Mouse (Mus musculus) liver, postnatal 0 days (tissue): ENCODE data around the gene Batf. TPM values are rescaled to one million over a fixed set of nuclear protein-coding genes. Genes with fewer than 3 reads are reported as not detected.

Experiments used
- ATAC-seq: fragments of 200-750 bp; cut with Nextera tagmentation; 2 replicates; pipeline ENCODE4 v1.8.0; 2017; ENCODE audit warnings: mild to moderate bottlenecking, moderate library complexity
- DNase-seq: peaks from one replicate; pipeline ENCODE4 v3.0.0-alpha.2; 2016
- H3K27ac ChIP-seq: fragments of 300-500 bp; sonication (generic); 2 replicates; pipeline ENCODE4 v1.5.1; 2014; ENCODE audit warnings: antibody characterized with exemption, moderate library complexity, mild to moderate bottlenecking, low read depth
- H3K27me3 ChIP-seq: fragments of 300-500 bp; sonication (generic); 2 replicates; pipeline ENCODE4 v1.6.1; 2014; ENCODE audit warnings: low read length, control low read depth, mixed read lengths; ENCODE audit not compliant: insufficient read depth
- H3K36me3 ChIP-seq: fragments of 300-500 bp; sonication (generic); replicated peaks from 2 replicates; pipeline ENCODE4 v1.6.1; 2014; ENCODE audit warnings: mild to moderate bottlenecking, control low read depth, low read length, moderate library complexity, mixed read lengths; ENCODE audit not compliant: insufficient read depth
- H3K4me1 ChIP-seq: fragments of 300-500 bp; sonication (generic); 2 replicates; pipeline ENCODE4 v1.6.1; 2014; ENCODE audit warnings: antibody characterized with exemption, mild to moderate bottlenecking, control low read depth; ENCODE audit not compliant: insufficient read depth
- H3K4me2 ChIP-seq: fragments of 300-500 bp; sonication (generic); 2 replicates; pipeline ENCODE4 v1.6.1; 2014; ENCODE audit warnings: low read depth, mild to moderate bottlenecking, low read length, moderate library complexity, mixed read lengths
- H3K4me3 ChIP-seq: fragments of 300-500 bp; sonication (generic); 2 replicates; pipeline ENCODE4 v1.5.1; 2014; ENCODE audit warnings: low read depth, low read length
- H3K9ac ChIP-seq: fragments of 300-500 bp; sonication (generic); replicated peaks from 2 replicates; pipeline ENCODE4 v1.6.1; 2014; ENCODE audit warnings: mild to moderate bottlenecking, moderate library complexity
- H3K9me3 ChIP-seq: fragments of 300-500 bp; sonication (generic); 2 replicates; pipeline ENCODE4 v1.6.1; 2016; ENCODE audit warnings: mild to moderate bottlenecking, control low read depth, low read length, mixed read lengths
- CTCF ChIP-seq: sonication (generic); IDR thresholded peaks from 2 replicates; pipeline ENCODE4 v1.5.1; 2016; ENCODE audit warnings: antibody characterized with exemption, low read depth
- EP300 ChIP-seq: IDR thresholded peaks from 2 replicates; pipeline ENCODE4 v1.6.1; 2016; ENCODE audit warnings: antibody characterized with exemption, low read depth, mild to moderate bottlenecking
- WGBS: fragments of 180-500 bp; shearing (Covaris S2); extraction: QIAGEN DNeasy Blood & Tissue Kit; methylation state at CpG from one replicate; pipeline ENCODE4 v1.1.7; 2014; ENCODE audit not compliant: insufficient replicate concordance; 5-methylcytosine and 5-hydroxymethylcytosine counted together
- polyA plus RNA-seq: library from polyadenylated mRNA; unstranded; fragments of >200 nt; fragmentation: Nextera tagmentation; extraction: Ambion mirVana; gene quantifications from 2 replicates; pipeline ENCODE4 v1.2.1, GENCODE M21; 2015

Gene Batf
- polyA plus RNA-seq, 1 experiment from 2014 or later, result 3.3 TPM

GRCm38 (mm10) chr12:85662896-85663295, 23.6 kb upstream of the Batf start:
- Histone ChIP-seq H3K27ac (no peak overlapping the region), H3K9ac (no peak overlapping the region), H3K4me1 (0 out of 2 replicates have a peak, but pooled peaks cover 3% of the 10 kb centered on the region), H3K4me2 (no peak overlapping the region), H3K36me3 (no peaks in the 10 kb centered on the region), H3K27me3 (no peaks in the 10 kb centered on the region), H3K4me3 (no peak overlapping the region), H3K9me3 (no peaks in the 10 kb centered on the region)
- ATAC-seq, result no peak
- peak; percentile 70 for DNase-seq
- WGBS, result 10% methylated on average over 9 of the region's 9 CpGs
- TF ChIP-seq EP300 (no peak), CTCF (peak; percentile 84)

GRCm38 (mm10) chr12:85666112-85666511, 20.4 kb upstream of the Batf start:
- TF ChIP-seq CTCF (no peak), EP300 (no peak)
- H3K9me3 ChIP-seq, result no peaks in the 10 kb centered on the region
- H3K27ac ChIP-seq, result no peak overlapping the region
- H3K4me2 ChIP-seq, result no peak overlapping the region
- no peak overlapping the region for H3K4me3 ChIP-seq
- H3K36me3 ChIP-seq, result no peaks in the 10 kb centered on the region
- ATAC-seq (no peak), DNase-seq (no peak)
- no peak overlapping the region for H3K9ac ChIP-seq
- H3K4me1 ChIP-seq, result no peaks in the 10 kb centered on the region
- 68% methylated on average over 8 of the region's 8 CpGs for WGBS
- no peaks in the 10 kb centered on the region for H3K27me3 ChIP-seq

- H3K36me3 ChIP-seq, result no peaks in the 10 kb centered on the region
- H3K4me2 ChIP-seq, result no peak overlapping the region
- DNase-seq (no peak), ATAC-seq (no peak)
- no peak overlapping the region for H3K9ac ChIP-seq
- H3K9me3 ChIP-seq, result no peaks in the 10 kb centered on the region
- WGBS, result 86% methylated on average over 7 of the region's 7 CpGs
- H3K27me3 ChIP-seq, result no peaks in the 10 kb centered on the region
- no peak overlapping the region for H3K4me3 ChIP-seq
- H3K27ac ChIP-seq, result no peak overlapping the region
- H3K4me1 ChIP-seq, result no peaks in the 10 kb centered on the region
- TF ChIP-seq EP300 (no peak), CTCF (no peak)
Measured at GRCm38 (mm10) chr12:85667071-85667470, 19.4 kb upstream of the Batf start.

- no peaks in the 10 kb centered on the region for H3K36me3 ChIP-seq
- no peak overlapping the region for H3K9ac ChIP-seq
- H3K27me3 ChIP-seq, result no peaks in the 10 kb centered on the region
- ATAC-seq (no peak), DNase-seq (no peak)
- TF ChIP-seq EP300 (no peak), CTCF (no peak)
- no peaks in the 10 kb centered on the region for H3K9me3 ChIP-seq
- H3K4me2 ChIP-seq, result no peak overlapping the region
- H3K4me1 ChIP-seq, result no peaks in the 10 kb centered on the region
- no peak overlapping the region for H3K27ac ChIP-seq
- 59% methylated on average over 3 of the region's 3 CpGs for WGBS
- H3K4me3 ChIP-seq, result no peak overlapping the region
Measured at GRCm38 (mm10) chr12:85668696-85669095, 17.8 kb upstream of the Batf start.

- TF ChIP-seq EP300, result no peak
- peak; percentile 36 for TF ChIP-seq CTCF
- no peaks in the 10 kb centered on the region for H3K4me1 ChIP-seq
- no peak overlapping the region for H3K4me2 ChIP-seq
- no peaks in the 10 kb centered on the region for H3K36me3 ChIP-seq
- H3K27me3 ChIP-seq, result no peaks in the 10 kb centered on the region
- H3K9me3 ChIP-seq, result no peaks in the 10 kb centered on the region
- DNase-seq (no peak), ATAC-seq (no peak)
- H3K4me3 ChIP-seq, result no peak overlapping the region
- no peak overlapping the region for H3K9ac ChIP-seq
- WGBS, result 32% methylated on average over 3 of the region's 3 CpGs
- no peak overlapping the region for H3K27ac ChIP-seq
Measured at GRCm38 (mm10) chr12:85670080-85670479, 16.4 kb upstream of the Batf start.

GRCm38 (mm10) chr12:85673914-85674313, 12.6 kb upstream of the Batf start:
- Histone ChIP-seq H3K27ac (no peak overlapping the region), H3K4me2 (no peak overlapping the region), H3K27me3 (no peaks in the 10 kb centered on the region), H3K9ac (no peak overlapping the region), H3K4me3 (no peak overlapping the region), H3K9me3 (no peaks in the 10 kb centered on the region), H3K36me3 (no peaks in the 10 kb centered on the region), H3K4me1 (no peaks in the 10 kb centered on the region)
- no peak for TF ChIP-seq CTCF
- TF ChIP-seq EP300, result no peak
- WGBS, result 57% methylated on average over 8 of the region's 8 CpGs
- ATAC-seq (no peak), DNase-seq (no peak)

GRCm38 (mm10) chr12:85679117-85679516, 7.4 kb upstream of the Batf start:
- TF ChIP-seq EP300, result no peak
- TF ChIP-seq CTCF, result no peak
- DNase-seq, result no peak
- H3K36me3 ChIP-seq, result no peaks in the 10 kb centered on the region
- no peaks in the 10 kb centered on the region for H3K4me1 ChIP-seq
- ATAC-seq, result no peak
- no peaks in the 10 kb centered on the region for H3K9me3 ChIP-seq
- no peaks in the 10 kb centered on the region for H3K27me3 ChIP-seq
- H3K27ac ChIP-seq, result no peak overlapping the region
- H3K4me3 ChIP-seq, result no peak overlapping the region
- H3K4me2 ChIP-seq, result no peak overlapping the region
- WGBS, result 68% methylated on average over 5 of the region's 5 CpGs
- H3K9ac ChIP-seq, result no peak overlapping the region
